Mouse (Mus musculus): ENCODE results near the gene Acsbg1.
"Not testable (repeated sequence)": the region's sequence is repeated elsewhere in the genome, so short reads cannot be mapped to it uniquely, and the experiment has no call there.

DNA sequence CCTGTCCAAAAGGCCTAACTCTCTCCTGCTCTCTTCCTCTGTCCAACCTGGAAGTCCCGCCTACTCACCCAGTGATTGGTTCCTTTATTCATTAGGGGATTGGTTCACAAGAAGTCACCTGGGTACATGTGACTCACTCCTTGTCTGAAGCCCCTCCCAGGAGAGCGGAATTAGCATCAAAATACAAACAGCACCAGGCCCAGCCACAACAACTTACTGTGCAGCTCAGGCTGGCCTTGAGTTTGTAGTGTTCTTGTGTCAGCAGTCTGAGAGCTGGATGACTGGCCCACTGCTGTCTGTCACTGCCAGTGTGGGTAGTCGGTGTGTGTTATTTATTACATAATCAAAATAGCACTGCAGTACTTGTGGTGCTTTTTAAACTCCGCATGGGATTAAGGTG, 68.0 kb downstream of the Acsbg1 start:
- TF ChIP-seq CTCF (IDR thresholded peaks at IDR 0.05; ENCODE audit: control insufficient read depth, insufficient read depth, insufficient read length); MYOG (IDR thresholded peaks at IDR 0.05; ENCODE audit: control insufficient read depth, extremely low read depth, insufficient read length); CEBPB (IDR thresholded peaks at IDR 0.05; ENCODE audit: low read depth): not testable (repeated sequence)
